Mouse (Mus musculus): ENCODE measurements at regions not wholly inside any gene's neighbourhood (a gene's known extent, or its start where the extent isn't known, plus 50 kb on each side); places are given as distances from the start of the nearest gene placed in this dataset.
A peak's percentile ranks its signal among the peaks of the same experiment; 100 is the strongest.

- no peak for DNase-seq (ENCODE audit: extremely low spot score in 1 of 2, low spot score in 2 of 2)
Observed at GRCm38 (mm10) chr13:30085446-30085845, 50.8 kb upstream of the Mboat1 start.

GRCm38 (mm10) chr13:30085005-30085404, 51.3 kb upstream of the Mboat1 start:
- DNase-seq (ENCODE audit: extremely low spot score in 1 of 2, low spot score in 2 of 2), result peak; percentile 82 to 87
- intact Hi-C loops (cut with DNase I), result loop anchor here (2.0 to 5.0 kb wide), 2 partner anchors 100 to 228 kb away; partner anchors contain the start of gene Cdkal1

More at GRCm38 (mm10) chr13:30085446-30085845, 50.8 kb upstream of the Mboat1 start:
- intact Hi-C loops (cut with DNase I), result loop anchor here (2.0 to 5.0 kb wide), 2 partner anchors 101 to 228 kb away; partner anchors contain the start of gene Cdkal1

GRCm38 (mm10) chr13:30084386-30084785, 51.9 kb upstream of the Mboat1 start:
- intact Hi-C loops (cut with DNase I), result loop anchor here (2.0 kb wide), 1 partner anchor 100 kb away; no protein-coding TSS in a partner anchor
- DNase-seq (ENCODE audit: extremely low spot score in 1 of 2, low spot score in 2 of 2), result no peak

GRCm38 (mm10) chr13:30083949-30084348, 52.3 kb upstream of the Mboat1 start:
- no peak for DNase-seq (ENCODE audit: extremely low spot score in 1 of 2, low spot score in 2 of 2)
- intact Hi-C loops (cut with DNase I), result loop anchor here (2.0 kb wide), 1 partner anchor 99 kb away; no protein-coding TSS in a partner anchor

- intact Hi-C loops (cut with DNase I), result no loop called here
Observed at GRCm38 (mm10) chr13:30082761-30083160, 53.5 kb upstream of the Mboat1 start.

GRCm38 (mm10) chr13:30080705-30081474, 55.4 kb upstream of the Mboat1 start:
- intact Hi-C loops (cut with DNase I), result no loop called here
- no peak for DNase-seq (ENCODE audit: extremely low spot score in 1 of 2, low spot score in 2 of 2)

More at GRCm38 (mm10) chr13:30082761-30083160, 53.5 kb upstream of the Mboat1 start:
- DNase-seq (ENCODE audit: extremely low spot score in 1 of 2, low spot score in 2 of 2), result no peak

GRCm38 (mm10) chr13:30074517-30075064, 61.7 kb upstream of the Mboat1 start:
- no peak for DNase-seq (ENCODE audit: extremely low spot score in 1 of 2, low spot score in 2 of 2)
- intact Hi-C loops (cut with DNase I), result no loop called here

GRCm38 (mm10) chr13:30074069-30074468, 62.2 kb upstream of the Mboat1 start:
- no peak for DNase-seq (ENCODE audit: extremely low spot score in 1 of 2, low spot score in 2 of 2)
- intact Hi-C loops (cut with DNase I), result no loop called here

GRCm38 (mm10) chr13:30069397-30069796, 66.9 kb upstream of the Mboat1 start:
- no peak for DNase-seq (ENCODE audit: extremely low spot score in 1 of 2, low spot score in 2 of 2)
- intact Hi-C loops (cut with DNase I), result no loop called here

- DNase-seq (ENCODE audit: extremely low spot score in 1 of 2, low spot score in 2 of 2), result no peak
- intact Hi-C loops (cut with DNase I), result no loop called here
Observed at GRCm38 (mm10) chr13:30067581-30068375, 68.5 kb upstream of the Mboat1 start.

GRCm38 (mm10) chr13:30065520-30065919, 70.8 kb upstream of the Mboat1 start:
- intact Hi-C loops (cut with DNase I), result no loop called here
- no peak for DNase-seq (ENCODE audit: extremely low spot score in 1 of 2, low spot score in 2 of 2)

GRCm38 (mm10) chr13:30063741-30064140, 72.5 kb upstream of the Mboat1 start:
- intact Hi-C loops (cut with DNase I), result no loop called here
- no peak for DNase-seq (ENCODE audit: extremely low spot score in 1 of 2, low spot score in 2 of 2)

- intact Hi-C loops (cut with DNase I), result no loop called here
- DNase-seq (ENCODE audit: extremely low spot score in 1 of 2, low spot score in 2 of 2), result no peak
Observed at GRCm38 (mm10) chr13:30062285-30062684, 74.0 kb upstream of the Mboat1 start.

- intact Hi-C loops (cut with DNase I), result no loop called here
- no peak for DNase-seq (ENCODE audit: extremely low spot score in 1 of 2, low spot score in 2 of 2)
Observed at GRCm38 (mm10) chr13:30055141-30055645, 69.3 kb upstream of the E2f3 start.

- intact Hi-C loops (cut with DNase I), result no loop called here
- no peak for DNase-seq (ENCODE audit: extremely low spot score in 1 of 2, low spot score in 2 of 2)
Observed at GRCm38 (mm10) chr13:30051891-30052550, 66.2 kb upstream of the E2f3 start.

GRCm38 (mm10) chr13:30050745-30051508, 65.1 kb upstream of the E2f3 start:
- no peak for DNase-seq (ENCODE audit: extremely low spot score in 1 of 2, low spot score in 2 of 2)
- intact Hi-C loops (cut with DNase I), result no loop called here

- DNase-seq (ENCODE audit: extremely low spot score in 1 of 2, low spot score in 2 of 2), result no peak
- intact Hi-C loops (cut with DNase I), result no loop called here
Observed at GRCm38 (mm10) chr13:30048260-30048859, 62.5 kb upstream of the E2f3 start.

Data from left cerebral cortex, postnatal 10 days (tissue).